Mouse (Mus musculus) stomach, embryonic 16.5 days (tissue): ENCODE measurements around the gene Sobp. TPM values are rescaled to one million over a fixed set of nuclear protein-coding genes. Genes with fewer than 3 reads are reported as not detected.

Experiments used
- ATAC-seq: fragments of 200-750 bp; cut with Nextera tagmentation; 2 replicates; pipeline ENCODE4 v1.8.0; 2017; ENCODE audit warnings: moderate number of reproducible peaks, moderate TSS enrichment; ENCODE audit not compliant: insufficient read depth, low FRiP score
- H3K27ac ChIP-seq: fragments of 300-500 bp; sonication (generic); 2 replicates; pipeline ENCODE4 v1.5.1; 2014; ENCODE audit warnings: low read length
- H3K27me3 ChIP-seq: fragments of 300-500 bp; sonication (generic); 2 replicates; pipeline ENCODE4 v1.6.1; 2014; ENCODE audit warnings: low read length, control low read depth, mixed read lengths; ENCODE audit not compliant: control insufficient read depth, insufficient read depth
- H3K36me3 ChIP-seq: fragments of 300-500 bp; sonication (generic); 2 replicates; pipeline ENCODE4 v1.6.1; 2014; ENCODE audit warnings: low read length; ENCODE audit not compliant: control insufficient read depth, insufficient read depth
- H3K4me1 ChIP-seq: fragments of 300-500 bp; sonication (generic); 2 replicates; pipeline ENCODE4 v1.6.1; 2014; ENCODE audit warnings: low read length, control low read depth, mixed read lengths; ENCODE audit not compliant: control insufficient read depth, insufficient read depth
- H3K4me2 ChIP-seq: fragments of 300-500 bp; sonication (generic); 2 replicates; pipeline ENCODE4 v1.6.1; 2014; ENCODE audit warnings: low read depth, low read length, mixed read lengths
- H3K4me3 ChIP-seq: fragments of 300-500 bp; sonication (generic); replicated peaks from 2 replicates; pipeline ENCODE4 v1.5.1; 2014; ENCODE audit warnings: mild to moderate bottlenecking, low read length
- H3K9ac ChIP-seq: fragments of 300-500 bp; sonication (generic); 2 replicates; pipeline ENCODE4 v1.6.1; 2014; ENCODE audit warnings: low read length
- H3K9me3 ChIP-seq: fragments of 300-500 bp; sonication (generic); replicated peaks from 2 replicates; pipeline ENCODE4 v1.6.1; 2016; ENCODE audit warnings: low read length, control low read depth; ENCODE audit not compliant: control insufficient read depth
- WGBS: fragments of 180-500 bp; shearing (Covaris S2); extraction: QIAGEN DNeasy Blood & Tissue Kit; methylation state at CpG from one replicate; pipeline ENCODE4 v1.1.7; 2014; 5-methylcytosine and 5-hydroxymethylcytosine counted together
- polyA plus RNA-seq: library from polyadenylated mRNA; unstranded; fragments of >200 nt; fragmentation: Nextera tagmentation; extraction: Ambion mirVana; gene quantifications from 2 replicates; pipeline ENCODE4 v1.2.1, GENCODE M21; 2015

The Sobp gene
- polyA plus RNA-seq, 1 experiment from 2014 or later, result 1.0 TPM

DNA sequence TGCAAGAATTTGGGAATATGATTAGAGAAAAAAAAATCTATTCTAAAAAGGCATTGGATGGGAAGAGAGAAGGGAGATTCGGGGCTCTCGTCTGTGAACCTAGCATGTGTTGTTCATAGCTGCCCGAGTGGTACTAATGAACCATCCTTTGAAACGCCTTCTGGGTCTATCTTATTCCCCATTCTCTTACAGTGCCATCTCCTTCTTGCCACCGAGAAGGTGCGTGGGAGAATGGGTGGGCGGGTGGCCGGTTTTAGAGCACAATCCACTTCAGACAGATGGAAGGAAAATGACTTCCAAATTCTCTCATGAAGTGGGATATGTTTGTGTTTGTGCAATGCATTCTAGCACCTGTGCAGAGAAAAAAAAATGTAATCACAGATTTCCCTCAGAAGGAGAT is 67.7 kb downstream of the Sobp start:
- H3K4me2 ChIP-seq, result no peak overlapping the region
- 87% methylated on average over 8 of the region's 8 CpGs for WGBS

DNA sequence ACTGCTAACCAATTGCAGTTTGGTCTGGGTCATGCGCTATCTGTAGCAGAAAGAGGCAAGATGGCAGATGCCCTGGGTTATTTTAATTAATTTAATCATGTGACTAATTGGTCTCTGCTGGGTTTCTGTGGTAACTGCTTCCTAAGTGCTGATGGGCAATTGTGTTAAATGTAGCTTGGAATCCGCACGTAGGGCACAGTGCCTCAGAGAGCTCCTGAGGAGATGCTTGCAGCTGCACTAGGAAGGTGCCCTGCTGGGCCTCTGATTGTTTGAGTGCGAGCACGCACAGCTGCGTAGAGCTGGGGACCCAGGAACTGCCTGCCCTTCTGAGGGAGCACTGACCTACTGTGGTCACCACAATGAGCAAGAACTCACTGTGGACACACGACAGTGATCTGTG is 68.1 kb downstream of the Sobp start:
- no peaks in the 10 kb centered on the region for H3K4me1 ChIP-seq
- H3K9me3 ChIP-seq, result no peaks in the 10 kb centered on the region
- no peak overlapping the region for H3K4me3 ChIP-seq
- H3K9ac ChIP-seq, result no peak overlapping the region
- no peak for ATAC-seq
- no peaks in the 10 kb centered on the region for H3K36me3 ChIP-seq
- no peaks in the 10 kb centered on the region for H3K27me3 ChIP-seq
- no peak overlapping the region for H3K27ac ChIP-seq
- no peak overlapping the region for H3K4me2 ChIP-seq
- 61% methylated on average over 7 of the region's 7 CpGs for WGBS

More for the DNA sequence above, 67.7 kb downstream of the Sobp start:
- Histone ChIP-seq H3K9ac (no peak overlapping the region), H3K4me1 (no peaks in the 10 kb centered on the region), H3K27me3 (no peaks in the 10 kb centered on the region), H3K36me3 (no peaks in the 10 kb centered on the region), H3K27ac (no peak overlapping the region), H3K4me3 (no peak overlapping the region), H3K9me3 (no peaks in the 10 kb centered on the region)
- no peak for ATAC-seq

DNA sequence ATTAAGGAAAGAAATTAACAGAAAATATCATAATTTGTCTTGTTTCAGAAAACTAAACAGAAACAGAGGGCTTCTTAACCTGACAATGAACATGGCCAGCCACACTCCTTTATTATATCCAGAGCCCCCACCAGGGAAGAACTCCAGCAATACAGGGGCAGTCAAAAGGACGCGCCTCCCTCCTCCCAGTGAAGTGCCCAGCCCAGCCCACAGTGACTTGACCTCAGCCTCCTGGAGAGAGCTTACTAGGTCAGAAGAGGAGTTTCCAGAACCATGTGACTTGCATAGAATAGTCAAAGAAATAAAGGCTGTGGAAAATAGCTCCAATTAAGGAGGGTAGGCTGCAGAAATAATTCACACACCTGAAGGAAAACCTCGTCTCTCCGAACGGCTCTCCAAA is 73.8 kb downstream of the Sobp start:
- Histone ChIP-seq H3K4me3 (no peak overlapping the region), H3K4me1 (no peaks in the 10 kb centered on the region), H3K9me3 (no peaks in the 10 kb centered on the region), H3K27ac (no peak overlapping the region), H3K36me3 (no peaks in the 10 kb centered on the region), H3K27me3 (no peaks in the 10 kb centered on the region), H3K4me2 (no peak overlapping the region), H3K9ac (no peak overlapping the region)
- ATAC-seq, result no peak
- WGBS, result 63% methylated on average over 5 of the region's 5 CpGs

DNA sequence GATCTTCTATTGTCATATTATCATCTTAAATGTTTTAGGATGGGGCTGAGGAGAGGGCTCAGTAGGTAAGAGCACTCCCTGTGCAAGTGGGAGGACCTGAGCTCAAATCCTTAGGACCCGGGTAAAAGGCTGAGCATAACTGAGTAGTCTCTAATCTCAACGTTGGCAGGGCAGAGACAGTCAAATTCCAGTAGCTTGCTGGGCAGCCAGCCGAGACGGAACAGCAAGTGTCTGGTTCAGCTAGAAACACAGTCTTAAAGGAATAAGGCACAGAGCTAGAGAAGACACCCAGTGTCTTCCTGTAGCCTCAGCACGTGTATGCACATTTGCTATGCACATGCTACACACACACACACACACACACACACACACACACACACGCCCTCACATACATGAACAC is 75.1 kb downstream of the Sobp start:
- H3K4me1 ChIP-seq, result no peaks in the 10 kb centered on the region
- no peak overlapping the region for H3K27ac ChIP-seq
- H3K9me3 ChIP-seq, result no peaks in the 10 kb centered on the region
- ATAC-seq, result no peak
- 75% methylated on average over 6 of the region's 6 CpGs for WGBS
- no peak overlapping the region for H3K9ac ChIP-seq
- no peaks in the 10 kb centered on the region for H3K36me3 ChIP-seq
- no peak overlapping the region for H3K4me3 ChIP-seq
- no peaks in the 10 kb centered on the region for H3K27me3 ChIP-seq
- no peak overlapping the region for H3K4me2 ChIP-seq

DNA sequence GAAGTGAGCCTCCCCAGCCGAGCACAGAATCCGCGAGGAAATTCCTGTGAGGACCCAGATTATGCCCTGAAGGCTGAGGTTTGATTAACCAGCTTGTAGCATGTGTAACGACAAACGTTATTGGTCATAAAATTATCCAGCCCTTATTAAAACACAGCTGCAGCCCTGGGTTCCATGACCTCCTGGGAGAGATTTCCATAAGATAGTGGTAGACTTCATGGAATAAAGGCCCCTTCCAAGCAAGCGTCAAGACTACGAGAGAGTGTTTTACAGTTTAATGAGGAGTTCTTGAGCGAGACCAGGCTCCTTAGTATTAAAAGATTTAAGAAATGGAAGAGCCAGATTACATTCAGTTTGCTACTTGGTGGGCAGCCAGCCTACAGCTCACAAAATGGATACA is 76.6 kb downstream of the Sobp start:
- 72% methylated on average over 8 of the region's 8 CpGs for WGBS
- Histone ChIP-seq H3K27me3 (no peaks in the 10 kb centered on the region), H3K27ac (no peak overlapping the region), H3K4me2 (no peak overlapping the region), H3K9ac (no peak overlapping the region), H3K36me3 (no peaks in the 10 kb centered on the region), H3K4me1 (no peaks in the 10 kb centered on the region), H3K4me3 (no peak overlapping the region), H3K9me3 (no peaks in the 10 kb centered on the region)
- no peak for ATAC-seq

DNA sequence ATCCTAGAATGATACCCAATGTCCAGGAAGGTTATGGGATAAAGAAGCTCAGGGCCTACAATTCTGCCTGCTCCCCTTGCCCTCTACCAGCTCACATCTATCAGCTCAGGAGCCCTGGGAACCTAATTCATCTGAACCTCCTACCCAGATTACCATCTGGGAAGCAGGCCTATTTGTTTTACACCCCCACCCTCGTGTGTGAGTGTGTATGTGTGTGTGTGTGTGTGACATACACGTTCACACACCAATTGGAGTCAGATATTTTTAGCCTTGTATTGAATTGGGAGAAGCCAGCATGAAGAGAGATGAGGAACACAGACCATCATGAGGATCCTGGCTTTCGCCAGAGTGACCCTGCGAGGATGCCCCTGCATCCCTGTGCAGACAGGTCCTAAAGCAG is 77.7 kb downstream of the Sobp start:
- Histone ChIP-seq H3K36me3 (no peaks in the 10 kb centered on the region), H3K4me1 (no peaks in the 10 kb centered on the region), H3K27me3 (no peaks in the 10 kb centered on the region), H3K4me3 (no peak overlapping the region), H3K9ac (no peak overlapping the region), H3K27ac (no peak overlapping the region), H3K4me2 (no peak overlapping the region), H3K9me3 (no peaks in the 10 kb centered on the region)
- WGBS, result 66% methylated on average over 4 of the region's 4 CpGs
- ATAC-seq, result no peak

DNA sequence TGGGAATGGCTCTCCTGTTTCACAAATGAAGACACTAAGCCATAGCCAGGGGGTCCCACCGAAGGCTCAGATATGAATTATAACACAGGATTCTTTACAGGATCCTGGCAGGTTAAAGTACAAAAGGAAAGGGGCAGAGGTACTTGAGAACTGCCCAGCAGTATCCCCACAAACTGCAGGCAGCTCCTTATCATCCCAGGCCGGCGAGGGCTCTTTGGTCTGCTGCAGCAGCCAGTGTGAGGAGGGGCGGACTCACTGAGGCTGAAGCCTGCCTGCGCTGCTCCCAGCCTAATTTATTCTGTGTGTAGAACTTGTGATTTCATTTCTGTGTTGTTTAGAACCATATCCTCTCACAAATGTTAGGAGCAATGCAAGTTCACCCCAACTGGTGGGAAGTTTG is 79.8 kb downstream of the Sobp start:
- Histone ChIP-seq H3K4me1 (no peaks in the 10 kb centered on the region), H3K9ac (no peak overlapping the region), H3K4me3 (no peak overlapping the region), H3K36me3 (no peaks in the 10 kb centered on the region), H3K9me3 (no peaks in the 10 kb centered on the region), H3K27me3 (no peaks in the 10 kb centered on the region), H3K27ac (no peak overlapping the region), H3K4me2 (no peak overlapping the region)
- WGBS, result 38% methylated on average over 5 of the region's 5 CpGs
- no peak for ATAC-seq

DNA sequence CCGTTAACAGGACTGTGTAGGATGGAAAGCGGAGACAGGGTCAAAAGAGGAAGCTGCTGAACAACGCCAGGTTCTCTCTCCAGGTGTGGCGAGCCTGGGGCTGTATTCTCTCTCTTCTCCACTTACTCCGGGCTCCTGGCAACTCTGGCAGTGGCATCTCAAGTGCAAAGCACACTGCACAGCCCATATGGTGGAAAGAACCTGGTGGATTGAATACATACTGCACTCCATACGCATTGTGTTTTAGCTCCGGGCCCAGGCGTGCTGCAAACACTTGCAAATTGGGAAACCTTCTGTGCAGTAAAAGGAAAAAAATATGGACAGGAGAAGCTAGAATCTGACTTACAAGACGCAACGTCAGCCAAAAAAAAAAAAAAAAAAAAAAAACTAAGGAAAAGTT is 80.9 kb downstream of the Sobp start:
- Histone ChIP-seq H3K27me3 (no peaks in the 10 kb centered on the region), H3K36me3 (no peaks in the 10 kb centered on the region), H3K9me3 (no peaks in the 10 kb centered on the region), H3K4me3 (no peak overlapping the region), H3K9ac (no peak overlapping the region), H3K27ac (no peak overlapping the region), H3K4me2 (no peak overlapping the region), H3K4me1 (no peaks in the 10 kb centered on the region)
- WGBS, result 85% methylated on average over 10 of the region's 10 CpGs
- no peak for ATAC-seq

DNA sequence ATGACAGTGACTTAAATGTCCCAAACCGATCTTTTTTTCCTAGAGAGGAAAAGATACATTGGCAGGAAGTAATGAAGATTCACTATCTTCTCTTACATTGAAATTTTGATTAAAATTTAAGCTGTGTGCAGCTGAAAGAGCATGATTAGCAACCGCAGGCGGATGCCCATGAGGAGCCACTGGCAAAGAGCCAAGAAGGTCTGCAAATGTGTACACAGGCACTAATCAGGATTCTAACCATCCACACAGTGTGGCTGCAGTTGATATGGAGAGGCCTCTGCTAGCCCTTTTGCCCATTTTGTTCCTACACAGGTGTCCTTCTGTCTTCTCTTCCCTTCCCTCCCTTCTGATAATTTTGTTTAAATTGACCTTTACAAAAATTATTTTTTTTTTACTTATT is 84.3 kb downstream of the Sobp start:
- no peak for ATAC-seq
- no peak overlapping the region for H3K4me3 ChIP-seq
- no peaks in the 10 kb centered on the region for H3K4me1 ChIP-seq
- no peak overlapping the region for H3K9ac ChIP-seq
- H3K27ac ChIP-seq, result no peak overlapping the region
- no peaks in the 10 kb centered on the region for H3K36me3 ChIP-seq
- H3K27me3 ChIP-seq, result no peaks in the 10 kb centered on the region
- 64% methylated on average over 3 of the region's 3 CpGs for WGBS
- H3K4me2 ChIP-seq, result no peak overlapping the region
- no peaks in the 10 kb centered on the region for H3K9me3 ChIP-seq

DNA sequence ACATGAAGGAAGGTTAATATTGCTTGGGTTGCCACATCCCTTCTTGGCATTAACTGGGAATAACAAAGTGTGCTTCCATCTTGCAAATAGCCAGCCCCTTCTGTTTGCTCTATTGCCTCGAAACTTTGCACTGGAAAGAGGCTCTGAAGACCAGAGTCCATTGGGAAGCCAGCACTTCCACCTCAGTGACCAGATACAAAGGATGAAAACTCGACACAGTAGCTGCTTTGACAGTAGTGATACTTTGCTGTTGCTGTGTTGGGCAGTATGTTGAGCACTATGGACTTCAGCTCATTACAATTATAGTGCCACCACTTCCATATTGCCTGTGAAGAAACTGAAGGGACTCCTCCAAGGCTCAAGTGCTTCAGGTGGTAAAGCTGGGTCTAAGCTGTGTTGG is 86.9 kb downstream of the Sobp start:
- Histone ChIP-seq H3K9ac (no peak overlapping the region), H3K27me3 (no peaks in the 10 kb centered on the region), H3K27ac (no peak overlapping the region), H3K4me2 (no peak overlapping the region), H3K4me3 (no peak overlapping the region), H3K4me1 (no peaks in the 10 kb centered on the region), H3K9me3 (no peaks in the 10 kb centered on the region), H3K36me3 (no peaks in the 10 kb centered on the region)
- ATAC-seq, result no peak
- 81% methylated on average over 2 of the region's 2 CpGs for WGBS
